In genomic region chr7:101895695-101896094, GRCm38 (mm10) we compare ENCODE assay signal across 8 mouse cellular contexts. TPM values are rescaled to one million over a fixed set of nuclear protein-coding genes. Genes with fewer than 3 reads are reported as not detected.
DNase-seq lines count a peak whose midpoint lies in the region; ATAC-seq and TF ChIP-seq lines count a peak whose summit lies in the region.

No protein-coding gene starts in this region.

- peak overlapping the region; percentile 46 for H3K9ac ChIP-seq in limb, embryonic 14.5 days (ENCODE audit: low read depth, low read length, severe bottlenecking)
- H3K9ac ChIP-seq in stomach, embryonic 15.5 days: no peak overlapping the region

- DNase-seq in embryo, embryonic 11 days: peak; percentile 11
- no peak for DNase-seq in embryo, embryonic 10 days (ENCODE audit: low spot score)
- DNase-seq in spleen, adult 2 months (ENCODE audit: low read depth in 1 of 2, low spot score in 2 of 2): no peak
- no peak for DNase-seq in spleen, postnatal 36 days (ENCODE audit: low spot score in 2 of 2)
- no peak for DNase-seq in limb, embryonic 14.5 days (ENCODE audit: low spot score)
- no peak for DNase-seq in spleen, adult 18-20 months

- TF ChIP-seq POLR2A in spleen, adult 2 months (IDR thresholded peaks at IDR 0.05; ENCODE audit: low read depth, low read length): no peak
- TF ChIP-seq POLR2A in limb, embryonic 14.5 days (IDR thresholded peaks at IDR 0.05; ENCODE audit: borderline replicate concordance, extremely low read depth, insufficient read depth, insufficient read length): 0 out of 2 replicates have a peak, but pooled peaks have one; percentile 42

- H3K4me3 ChIP-seq in spleen, adult 2 months (ENCODE audit: extremely low read depth, insufficient read depth, insufficient read length): peak overlapping the region; percentile 73
- peak overlapping the region; percentile 59 for H3K4me3 ChIP-seq in limb, embryonic 14.5 days (replicated peaks; ENCODE audit: low read length)
- H3K4me3 ChIP-seq in stomach, embryonic 15.5 days (replicated peaks): peak overlapping the region; percentile 65

- ATAC-seq in limb, embryonic 14.5 days (ENCODE audit: low FRiP score, low read depth): no peak
- 0 out of 2 replicates have a peak, but pooled peaks have one; percentile 0 for ATAC-seq in stomach, embryonic 15.5 days (ENCODE audit: insufficient read depth, low FRiP score, low read depth)
- ATAC-seq in activated CD4-positive, CD25-positive, alpha-beta regulatory T cell, adult 4 months: no peak

- H3K27me3 ChIP-seq in spleen, adult 2 months (ENCODE audit: control insufficient read depth, insufficient read depth, low read length): no peaks in the 10 kb centered on the region
- no peaks in the 10 kb centered on the region for H3K27me3 ChIP-seq in limb, embryonic 14.5 days (ENCODE audit: control insufficient read depth, insufficient read depth, low read length)
- H3K27me3 ChIP-seq in stomach, embryonic 15.5 days (replicated peaks): no peaks in the 10 kb centered on the region

- no peak for TF ChIP-seq CTCF in spleen, adult 2 months (IDR thresholded peaks at IDR 0.05; ENCODE audit: extremely low read depth, insufficient read depth, insufficient read length, insufficient replicate concordance)

- H3K27ac ChIP-seq in spleen, adult 2 months (ENCODE audit: insufficient read depth, low read length): peak overlapping the region; percentile 72
- peak overlapping the region; percentile 87; the same call in 1 of the 2 replicates for H3K27ac ChIP-seq in limb, embryonic 14.5 days (replicated peaks; ENCODE audit: low read depth, low read length)
- H3K27ac ChIP-seq in stomach, embryonic 15.5 days: peak overlapping the region; percentile 69; the same call in 1 of the 2 replicates

- no peaks in the 10 kb centered on the region for H3K9me3 ChIP-seq in limb, embryonic 14.5 days (ENCODE audit: control insufficient read depth, low read length)
- no peaks in the 10 kb centered on the region for H3K9me3 ChIP-seq in stomach, embryonic 15.5 days

- H3K4me2 ChIP-seq in limb, embryonic 14.5 days (replicated peaks; ENCODE audit: low read depth, low read length, severe bottlenecking): peak overlapping the region; percentile 35
- peak overlapping the region; percentile 45 for H3K4me2 ChIP-seq in stomach, embryonic 15.5 days

- H3K4me1 ChIP-seq in spleen, adult 2 months (ENCODE audit: control insufficient read depth, insufficient read depth, insufficient read length): peaks cover 2% of the 10 kb centered on the region; the same call in 1 of the 2 replicates
- peaks cover 3% of the 10 kb centered on the region; the same call in 1 of the 2 replicates for H3K4me1 ChIP-seq in limb, embryonic 14.5 days (ENCODE audit: control insufficient read depth, insufficient read depth, low read length)
- H3K4me1 ChIP-seq in stomach, embryonic 15.5 days: peaks cover 4% of the 10 kb centered on the region; the same call in 1 of the 2 replicates

- 40% methylated on average over 9 of the region's 9 CpGs for WGBS in spleen, adult 2 months
- 37% methylated on average over 9 of the region's 9 CpGs for WGBS in limb, embryonic 14.5 days
- 43% methylated on average over 9 of the region's 9 CpGs for WGBS in stomach, embryonic 15.5 days

- no peaks in the 10 kb centered on the region for H3K36me3 ChIP-seq in spleen, adult 2 months (ENCODE audit: control insufficient read depth, insufficient read depth, low read length)
- peaks cover 9% of the 10 kb centered on the region; the same call in 1 of the 2 replicates for H3K36me3 ChIP-seq in limb, embryonic 14.5 days (ENCODE audit: control insufficient read depth, insufficient read depth, low read length)
- H3K36me3 ChIP-seq in stomach, embryonic 15.5 days: 0 out of 2 replicates have a peak, but pooled peaks cover 5% of the 10 kb centered on the region

RNA-seq across cellular contexts. Expression of gene Lamtor1, which starts 10.0 kb away (rescaled TPM):
- 117 and 136 TPM in 2 replicates for polyA plus RNA-seq in spleen, adult 2 months (2012; rRNA removed)
- polyA plus RNA-seq in limb, embryonic 14.5 days (2012; rRNA removed): 176 and 203 TPM in 2 replicates
- 154 and 166 TPM in 2 replicates for polyA plus RNA-seq in limb, embryonic 14.5 days (2014; fragmentation: Nextera tagmentation; extraction: Ambion mirVana)
- 147 and 154 TPM in 2 replicates for polyA plus RNA-seq in stomach, embryonic 15.5 days (2015; fragmentation: Nextera tagmentation; extraction: Ambion mirVana)
- 100 to 1,000 TPM; 127 to 131 TPM for polyA plus RNA-seq in activated CD4-positive, CD25-positive, alpha-beta regulatory T cell, adult 4 months (2017; shearing (Covaris generic))

RNA-seq across cellular contexts. Expression of gene Tomt, which starts 10.5 kb away (rescaled TPM):
- 0.07 and 0.15 TPM in 2 replicates for polyA plus RNA-seq in spleen, adult 2 months (2012; rRNA removed)
- 0.18 and 0.23 TPM in 2 replicates for polyA plus RNA-seq in limb, embryonic 14.5 days (2012; rRNA removed)
- 0.29 and 0.41 TPM in 2 replicates for polyA plus RNA-seq in limb, embryonic 14.5 days (2014; fragmentation: Nextera tagmentation; extraction: Ambion mirVana)
- 0.15 and 0.26 TPM in 2 replicates for polyA plus RNA-seq in stomach, embryonic 15.5 days (2015; fragmentation: Nextera tagmentation; extraction: Ambion mirVana)
- polyA plus RNA-seq in activated CD4-positive, CD25-positive, alpha-beta regulatory T cell, adult 4 months (2017; shearing (Covaris generic)): under 1 TPM in 1 of 2 experiments, not detected in 1; 0.46 TPM

RNA-seq across cellular contexts. Expression of gene Folr1, which starts 25.1 kb away (rescaled TPM):
- 0.51 and 0.76 TPM in 2 replicates for polyA plus RNA-seq in spleen, adult 2 months (2012; rRNA removed)
- polyA plus RNA-seq in limb, embryonic 14.5 days (2012; rRNA removed): 1.1 and 1.3 TPM in 2 replicates
- polyA plus RNA-seq in limb, embryonic 14.5 days (2014; fragmentation: Nextera tagmentation; extraction: Ambion mirVana): 1.0 TPM in 1 of 2 replicates, not detected in the other
- 18.5 and 22.7 TPM in 2 replicates for polyA plus RNA-seq in stomach, embryonic 15.5 days (2015; fragmentation: Nextera tagmentation; extraction: Ambion mirVana)
- polyA plus RNA-seq in activated CD4-positive, CD25-positive, alpha-beta regulatory T cell, adult 4 months (2017; shearing (Covaris generic)): not detected

RNA-seq across cellular contexts. Expression of gene Anapc15, which starts 32.2 kb away (rescaled TPM):
- polyA plus RNA-seq in spleen, adult 2 months (2012; rRNA removed): 34.4 and 37.1 TPM in 2 replicates
- 67.2 and 68.9 TPM in 2 replicates for polyA plus RNA-seq in limb, embryonic 14.5 days (2012; rRNA removed)
- polyA plus RNA-seq in limb, embryonic 14.5 days (2014; fragmentation: Nextera tagmentation; extraction: Ambion mirVana): 44.7 and 60.5 TPM in 2 replicates
- 56.9 and 68.7 TPM in 2 replicates for polyA plus RNA-seq in stomach, embryonic 15.5 days (2015; fragmentation: Nextera tagmentation; extraction: Ambion mirVana)
- polyA plus RNA-seq in activated CD4-positive, CD25-positive, alpha-beta regulatory T cell, adult 4 months (2017; shearing (Covaris generic)): 10 to 100 TPM; 47.2 to 61.9 TPM

RNA-seq across cellular contexts. Expression of gene Lrrc51, which starts 38.0 kb away (rescaled TPM):
- 2.5 and 2.8 TPM in 2 replicates for polyA plus RNA-seq in spleen, adult 2 months (2012; rRNA removed)
- 11.4 and 11.7 TPM in 2 replicates for polyA plus RNA-seq in limb, embryonic 14.5 days (2012; rRNA removed)
- polyA plus RNA-seq in limb, embryonic 14.5 days (2014; fragmentation: Nextera tagmentation; extraction: Ambion mirVana): 7.5 and 12.6 TPM in 2 replicates
- 8.3 and 9.3 TPM in 2 replicates for polyA plus RNA-seq in stomach, embryonic 15.5 days (2015; fragmentation: Nextera tagmentation; extraction: Ambion mirVana)
- polyA plus RNA-seq in activated CD4-positive, CD25-positive, alpha-beta regulatory T cell, adult 4 months (2017; shearing (Covaris generic)): 1 to 10 TPM; 1.8 to 2.0 TPM
